Mouse (Mus musculus): ENCODE measurements around the gene Rnf5. TPM values are rescaled to one million over a fixed set of nuclear protein-coding genes. Genes with fewer than 3 reads are reported as not detected.
A peak's percentile ranks its signal among the peaks of the same experiment; 100 is the strongest.

The Rnf5 gene
- polyA plus RNA-seq, 1 experiment from 2014 or later: 270 TPM

DNA sequence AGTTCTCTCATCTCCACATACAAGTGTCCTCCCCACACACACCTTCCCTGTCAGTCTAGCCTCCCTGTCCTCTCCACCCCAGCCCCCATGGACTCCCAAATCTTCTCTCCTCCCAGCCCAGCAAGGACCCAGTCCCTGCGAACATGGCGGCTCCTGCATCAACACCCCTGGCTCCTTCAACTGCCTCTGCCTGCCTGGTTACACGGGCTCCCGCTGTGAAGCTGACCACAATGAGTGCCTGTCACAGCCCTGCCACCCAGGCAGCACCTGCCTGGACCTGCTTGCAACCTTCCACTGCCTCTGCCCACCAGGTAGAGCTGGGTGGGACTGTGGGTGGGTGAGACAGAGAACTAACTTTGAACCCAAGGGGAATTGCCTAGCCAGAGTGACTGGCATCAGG lies 33.6 kb downstream of the Rnf5 start:
- no peak overlapping the region for H3K9ac ChIP-seq
- no peaks in the 10 kb centered on the region for H3K4me1 ChIP-seq (replicated peaks)
- no peak overlapping the region for H3K4me3 ChIP-seq
- WGBS: 73% methylated on average over 4 of the region's 4 CpGs
- H3K27ac ChIP-seq (replicated peaks): no peak overlapping the region
- H3K4me2 ChIP-seq: no peak overlapping the region
- ATAC-seq (ENCODE audit: low read depth): no peak
- H3K9me3 ChIP-seq: no peaks in the 10 kb centered on the region
- no peaks in the 10 kb centered on the region for H3K27me3 ChIP-seq
- H3K36me3 ChIP-seq: no peaks in the 10 kb centered on the region

DNA sequence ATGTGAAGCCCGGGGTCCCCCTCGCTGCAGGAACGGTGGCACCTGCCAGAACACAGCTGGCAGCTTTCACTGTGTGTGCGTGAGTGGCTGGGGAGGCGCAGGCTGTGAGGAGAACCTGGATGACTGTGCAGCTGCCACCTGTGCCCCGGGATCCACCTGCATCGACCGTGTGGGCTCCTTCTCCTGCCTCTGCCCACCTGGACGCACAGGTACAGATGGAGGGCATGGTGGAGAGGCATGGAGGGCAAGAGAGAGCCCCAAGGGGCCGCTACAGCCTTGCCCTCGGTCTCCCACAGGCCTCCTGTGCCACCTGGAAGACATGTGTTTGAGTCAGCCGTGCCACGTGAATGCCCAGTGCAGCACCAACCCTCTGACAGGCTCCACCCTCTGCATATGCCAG lies 35.1 kb downstream of the Rnf5 start:
- no peak for ATAC-seq (ENCODE audit: low read depth)
- H3K4me3 ChIP-seq: no peak overlapping the region
- H3K4me2 ChIP-seq: no peak overlapping the region
- no peak overlapping the region for H3K9ac ChIP-seq
- no peaks in the 10 kb centered on the region for H3K36me3 ChIP-seq
- WGBS: 78% methylated on average over 13 of the region's 13 CpGs
- no peak overlapping the region for H3K27ac ChIP-seq (replicated peaks)
- no peaks in the 10 kb centered on the region for H3K27me3 ChIP-seq
- H3K9me3 ChIP-seq: no peaks in the 10 kb centered on the region
- H3K4me1 ChIP-seq (replicated peaks): peaks cover 8% of the 10 kb centered on the region

DNA sequence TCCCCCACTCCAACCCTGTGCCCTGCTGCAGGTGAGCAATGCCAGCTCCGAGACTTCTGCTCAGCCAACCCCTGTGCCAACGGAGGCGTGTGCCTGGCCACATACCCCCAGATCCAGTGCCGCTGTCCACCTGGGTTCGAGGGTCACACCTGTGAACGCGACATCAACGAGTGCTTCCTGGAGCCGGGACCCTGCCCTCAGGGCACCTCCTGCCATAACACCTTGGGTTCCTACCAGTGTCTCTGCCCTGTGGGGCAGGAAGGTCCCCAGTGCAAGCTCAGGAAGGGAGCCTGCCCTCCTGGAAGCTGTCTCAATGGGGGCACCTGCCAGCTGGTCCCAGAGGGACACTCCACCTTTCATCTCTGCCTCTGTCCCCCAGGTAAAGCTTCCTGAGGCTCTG lies 36.2 kb downstream of the Rnf5 start:
- Histone ChIP-seq H3K4me1 (replicated peaks) (peaks cover 8% of the 10 kb centered on the region), H3K9ac (no peak overlapping the region), H3K9me3 (no peaks in the 10 kb centered on the region), H3K27ac (replicated peaks) (no peak overlapping the region), H3K27me3 (no peaks in the 10 kb centered on the region), H3K36me3 (no peaks in the 10 kb centered on the region), H3K4me2 (no peak overlapping the region), H3K4me3 (no peak overlapping the region)
- 70% methylated on average over 9 of the region's 9 CpGs for WGBS
- no peak for ATAC-seq (ENCODE audit: low read depth)

- Histone ChIP-seq H3K4me1 (replicated peaks) (peaks cover 8% of the 10 kb centered on the region), H3K27me3 (no peaks in the 10 kb centered on the region), H3K4me3 (0 out of 2 replicates have a peak overlapping the region, but pooled peaks have one; percentile 2), H3K9ac (no peak overlapping the region), H3K36me3 (no peaks in the 10 kb centered on the region), H3K9me3 (no peaks in the 10 kb centered on the region), H3K27ac (replicated peaks) (peak overlapping the region; percentile 69), H3K4me2 (peak overlapping the region; percentile 26)
- WGBS: 57% methylated on average over 3 of the region's 3 CpGs
- peak; percentile 38; the same call in 1 of the 2 replicates for ATAC-seq (ENCODE audit: low read depth)
Measured at GRCm38 (mm10) chr17:34564796-34565195, 38.7 kb downstream of the Rnf5 start.

DNA sequence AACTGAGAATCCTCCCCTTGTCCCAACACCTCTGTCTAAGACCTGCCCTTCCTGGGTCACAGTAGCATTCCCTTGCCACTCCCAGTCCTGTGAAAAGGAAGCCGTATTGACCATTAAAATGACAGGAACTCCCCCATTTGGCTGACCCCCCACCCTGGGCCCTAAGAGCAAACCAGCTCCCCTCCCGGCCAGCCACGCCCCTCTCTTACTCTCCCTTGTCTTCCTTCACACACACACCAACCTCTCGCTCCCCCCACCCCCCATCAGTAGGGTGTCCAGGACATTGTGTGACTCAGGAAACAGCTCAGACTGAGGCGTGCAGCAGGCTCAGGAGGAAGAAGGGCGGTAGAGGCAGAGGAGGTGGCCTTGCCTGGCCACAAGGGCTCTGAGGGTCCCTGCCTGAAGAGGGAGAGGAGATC lies 39.5 kb downstream of the Rnf5 start, which contains the start of gene Notch4:
TSS of gene Notch4 (plus strand) at position 266 of the 419 bp plus-strand sequence.
- H3K27me3 ChIP-seq: no peaks in the 10 kb centered on the region
- ATAC-seq (ENCODE audit: low read depth): no peak
- WGBS: 5% methylated on average over 6 of the region's 6 CpGs
- peak within 1 kb of the TSS; percentile 69 for H3K27ac ChIP-seq (replicated peaks)
- H3K36me3 ChIP-seq: no peaks in the 10 kb centered on the region
- H3K9me3 ChIP-seq: no peaks in the 10 kb centered on the region
- H3K4me1 ChIP-seq (replicated peaks): peaks cover 8% of the 10 kb centered on the region
- H3K9ac ChIP-seq: peak within 1 kb of the TSS; percentile 41; the same call in 1 of the 2 replicates
- peak within 1 kb of the TSS; percentile 26 for H3K4me2 ChIP-seq
- H3K4me3 ChIP-seq: 0 out of 2 replicates have a peak within 1 kb of the TSS, but pooled peaks have one; percentile 2

DNA sequence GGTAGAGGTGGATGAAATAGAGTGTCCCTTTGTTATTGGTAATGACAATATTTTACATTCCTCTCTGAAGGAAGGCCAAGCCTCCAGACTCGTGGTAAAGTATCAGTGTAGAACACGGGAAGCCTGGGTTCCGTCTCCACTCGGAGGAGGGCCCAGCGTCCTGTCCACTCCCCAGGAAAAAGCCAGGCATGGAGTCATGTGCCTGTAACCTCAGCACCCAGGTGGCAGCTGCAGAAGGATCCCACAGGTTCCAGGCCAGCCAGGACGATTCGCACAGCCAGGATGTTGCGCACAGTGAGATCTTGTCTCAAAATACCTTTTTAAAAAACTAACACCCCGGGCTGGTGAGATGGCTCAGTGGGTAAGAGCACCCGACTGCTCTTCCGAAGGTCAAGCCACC lies 40.1 kb downstream of the Rnf5 start:
- Histone ChIP-seq H3K4me3 (no peak overlapping the region), H3K27ac (replicated peaks) (no peak overlapping the region), H3K9ac (no peak overlapping the region), H3K27me3 (no peaks in the 10 kb centered on the region), H3K9me3 (no peaks in the 10 kb centered on the region), H3K4me1 (replicated peaks) (peaks cover 8% of the 10 kb centered on the region), H3K36me3 (no peaks in the 10 kb centered on the region), H3K4me2 (no peak overlapping the region)
- no peak for ATAC-seq (ENCODE audit: low read depth)
- WGBS: 68% methylated on average over 11 of the region's 11 CpGs

DNA sequence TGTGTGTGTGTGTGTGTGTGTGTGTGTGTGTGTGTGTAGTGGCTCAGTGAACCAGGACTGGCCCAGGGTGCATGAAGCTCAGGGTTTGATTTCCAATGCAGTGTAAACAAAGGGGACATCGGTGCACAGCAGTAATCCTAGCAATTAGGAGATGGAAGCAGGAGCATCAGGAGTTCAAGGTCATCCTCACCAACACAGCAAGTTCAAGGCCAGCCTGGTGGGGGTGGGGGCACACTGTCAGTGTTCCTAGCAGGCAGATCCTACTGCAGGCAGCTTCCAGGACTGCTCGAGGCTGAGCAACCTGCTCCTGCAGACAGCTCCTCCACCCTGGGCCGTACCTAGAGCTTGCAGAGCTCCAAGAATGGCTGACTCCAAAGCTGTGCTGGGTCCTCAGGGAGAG lies 40.9 kb downstream of the Rnf5 start:
- H3K27me3 ChIP-seq: no peaks in the 10 kb centered on the region
- no peak overlapping the region for H3K4me3 ChIP-seq
- no peak overlapping the region for H3K9ac ChIP-seq
- H3K27ac ChIP-seq (replicated peaks): no peak overlapping the region
- H3K9me3 ChIP-seq: no peaks in the 10 kb centered on the region
- peaks cover 8% of the 10 kb centered on the region for H3K4me1 ChIP-seq (replicated peaks)
- no peaks in the 10 kb centered on the region for H3K36me3 ChIP-seq
- 70% methylated on average over 3 of the region's 3 CpGs for WGBS
- ATAC-seq (ENCODE audit: low read depth): no peak
- H3K4me2 ChIP-seq: no peak overlapping the region

- no peak for ATAC-seq (ENCODE audit: low read depth)
Measured at GRCm38 (mm10) chr17:34561200-34561599, 42.3 kb downstream of the Rnf5 start.

DNA sequence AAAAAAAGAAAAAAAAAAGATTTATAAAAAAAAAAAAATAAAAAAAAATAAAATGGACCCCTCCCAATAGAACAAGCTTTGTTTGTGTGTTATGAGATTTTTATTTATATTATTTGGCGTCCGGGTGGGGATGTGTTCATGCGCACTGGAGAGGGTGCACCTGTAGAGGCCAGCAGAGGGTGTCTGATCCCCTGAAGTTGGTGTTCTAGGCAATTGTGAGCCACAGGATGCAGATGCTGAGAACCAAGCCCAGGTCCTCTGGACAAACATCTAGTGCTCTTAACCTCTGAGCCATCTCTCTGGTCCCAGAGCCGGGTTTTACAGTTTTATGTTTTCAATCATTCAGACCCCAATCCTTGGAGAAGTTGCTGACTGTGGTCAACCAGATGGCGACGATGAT lies 43.1 kb downstream of the Rnf5 start:
- Histone ChIP-seq H3K4me2 (no peak overlapping the region), H3K36me3 (no peaks in the 10 kb centered on the region), H3K4me1 (replicated peaks) (peaks cover 8% of the 10 kb centered on the region), H3K9ac (no peak overlapping the region), H3K9me3 (no peaks in the 10 kb centered on the region), H3K4me3 (no peak overlapping the region), H3K27ac (replicated peaks) (no peak overlapping the region), H3K27me3 (no peaks in the 10 kb centered on the region)
- no peak for ATAC-seq (ENCODE audit: low read depth)
- whole genome bisulfite sequencing: 93% methylated on average over 6 of the region's 6 CpGs

More at GRCm38 (mm10) chr17:34561200-34561599, 42.3 kb downstream of the Rnf5 start:
- no peak overlapping the region for H3K27ac ChIP-seq (replicated peaks)
- WGBS: 51% methylated on average over 8 of the region's 8 CpGs
- H3K9me3 ChIP-seq: no peaks in the 10 kb centered on the region
- no peaks in the 10 kb centered on the region for H3K36me3 ChIP-seq
- no peak overlapping the region for H3K4me3 ChIP-seq
- H3K27me3 ChIP-seq: no peaks in the 10 kb centered on the region
- 0 out of 2 replicates have a peak overlapping the region, but pooled peaks have one; percentile 12 for H3K9ac ChIP-seq
- H3K4me2 ChIP-seq: no peak overlapping the region
- H3K4me1 ChIP-seq (replicated peaks): peaks cover 8% of the 10 kb centered on the region

- 24% methylated on average over 15 of the region's 15 CpGs for WGBS
- no peaks in the 10 kb centered on the region for H3K27me3 ChIP-seq
- H3K36me3 ChIP-seq: no peaks in the 10 kb centered on the region
- no peak overlapping the region for H3K4me2 ChIP-seq
- no peaks in the 10 kb centered on the region for H3K9me3 ChIP-seq
- no peak overlapping the region for H3K27ac ChIP-seq (replicated peaks)
- ATAC-seq (ENCODE audit: low read depth): no peak
- H3K4me1 ChIP-seq (replicated peaks): peaks cover 8% of the 10 kb centered on the region
- H3K9ac ChIP-seq: no peak overlapping the region
- H3K4me3 ChIP-seq: no peak overlapping the region
Measured at GRCm38 (mm10) chr17:34559895-34560294, 43.6 kb downstream of the Rnf5 start.

- Histone ChIP-seq H3K4me2 (no peak overlapping the region), H3K27ac (replicated peaks) (no peak overlapping the region), H3K27me3 (no peaks in the 10 kb centered on the region), H3K9me3 (no peaks in the 10 kb centered on the region), H3K36me3 (no peaks in the 10 kb centered on the region), H3K4me3 (no peak overlapping the region), H3K9ac (no peak overlapping the region), H3K4me1 (replicated peaks) (peaks cover 2% of the 10 kb centered on the region; the same call in 1 of the 2 replicates)
- 88% methylated on average over 7 of the region's 7 CpGs for WGBS
- ATAC-seq (ENCODE audit: low read depth): no peak
Measured at GRCm38 (mm10) chr17:34559116-34559515, 44.4 kb downstream of the Rnf5 start.

DNA sequence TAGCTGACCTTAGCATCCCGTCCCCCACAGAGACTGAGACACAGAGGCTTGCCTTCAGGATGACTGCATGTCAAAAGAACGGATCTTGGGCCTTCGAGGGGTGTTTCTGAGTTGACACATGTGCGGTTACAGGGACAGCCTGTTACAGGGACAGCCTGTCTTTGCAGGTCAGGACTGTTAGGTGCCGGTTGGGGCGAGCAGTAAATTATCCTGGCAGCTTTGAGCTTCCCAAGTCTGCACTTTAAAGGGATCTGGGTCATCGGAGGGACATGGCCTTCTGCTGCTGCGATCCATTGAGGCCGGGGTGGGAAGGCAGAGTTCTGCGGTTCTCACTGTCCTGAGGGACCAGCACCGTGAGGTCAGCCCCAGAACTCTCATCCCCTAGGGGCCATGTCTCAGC lies 46.1 kb downstream of the Rnf5 start:
- H3K4me2 ChIP-seq: no peak overlapping the region
- H3K4me3 ChIP-seq: no peak overlapping the region
- H3K36me3 ChIP-seq: no peaks in the 10 kb centered on the region
- ATAC-seq (ENCODE audit: low read depth): no peak
- no peaks in the 10 kb centered on the region for H3K9me3 ChIP-seq
- no peak overlapping the region for H3K9ac ChIP-seq
- no peaks in the 10 kb centered on the region for H3K4me1 ChIP-seq (replicated peaks)
- H3K27ac ChIP-seq (replicated peaks): no peak overlapping the region
- no peaks in the 10 kb centered on the region for H3K27me3 ChIP-seq
- WGBS: 64% methylated on average over 11 of the region's 11 CpGs

DNA sequence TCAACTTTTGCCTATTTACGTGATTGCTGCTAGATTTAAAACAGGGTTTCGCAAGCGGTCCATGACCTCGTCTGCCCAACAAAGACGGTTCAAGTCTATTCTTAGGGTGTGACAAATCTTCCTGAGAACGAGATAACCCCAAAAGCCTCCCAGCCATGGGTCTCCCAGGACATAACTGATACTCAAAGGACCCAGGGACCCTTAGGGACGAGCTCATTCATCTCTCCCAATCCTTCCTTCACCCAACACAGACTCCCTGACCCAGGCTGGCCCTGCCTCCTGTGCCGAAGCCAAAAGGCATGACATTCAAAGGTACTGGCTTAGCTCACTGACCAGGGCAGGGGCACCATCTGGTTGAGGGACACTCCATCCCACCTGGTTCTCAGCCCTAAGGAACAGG lies 47.1 kb downstream of the Rnf5 start:
- Histone ChIP-seq H3K36me3 (no peaks in the 10 kb centered on the region), H3K27me3 (no peaks in the 10 kb centered on the region), H3K27ac (replicated peaks) (no peak overlapping the region), H3K9me3 (no peaks in the 10 kb centered on the region), H3K4me3 (no peak overlapping the region), H3K4me2 (no peak overlapping the region), H3K4me1 (replicated peaks) (no peaks in the 10 kb centered on the region), H3K9ac (no peak overlapping the region)
- no peak for ATAC-seq (ENCODE audit: low read depth)
- WGBS: 87% methylated on average over 8 of the region's 8 CpGs

All from neural tube, embryonic 13.5 days (tissue).